Comparison of ENCODE assay signal across 9 mouse cellular contexts in genomic region chr10:60778542-60778941, GRCm38 (mm10). TPM values are rescaled to one million over a fixed set of nuclear protein-coding genes. Genes with fewer than 3 reads are reported as not detected.
DNase-seq lines count a peak whose midpoint lies in the region; ATAC-seq and TF ChIP-seq lines count a peak whose summit lies in the region.
"Had no signal": no experiment of that assay in that cellular context is flagged by ENCODE, and none has a peak within 500 bp of the region (broad histone marks: within the 10 kb centered on the region; RNA-seq: fewer than 3 reads in every experiment).

No protein-coding gene starts in this region.

- H3K4me2 ChIP-seq in intestine, embryonic 16.5 days (ENCODE audit: low read depth, low read length) = no peak overlapping the region
- H3K4me2 ChIP-seq in lung, postnatal 0 days (replicated peaks; ENCODE audit: low read depth, low read length) = no peak overlapping the region
- H3K4me2 ChIP-seq: embryonic facial prominence, embryonic 12.5 days had no signal

- H3K4me3 ChIP-seq in layer of hippocampus, adult 2 months = no peak overlapping the region
- H3K4me3 ChIP-seq in intestine, embryonic 16.5 days (ENCODE audit: low read length) = no peak overlapping the region
- no peak overlapping the region for H3K4me3 ChIP-seq in lung, postnatal 0 days (ENCODE audit: low read depth, low read length)
- H3K4me3 ChIP-seq: embryonic facial prominence, embryonic 12.5 days had no signal

- no peaks in the 10 kb centered on the region for H3K9me3 ChIP-seq in intestine, embryonic 16.5 days (ENCODE audit: control insufficient read depth, low read length)
- no peaks in the 10 kb centered on the region for H3K9me3 ChIP-seq in lung, postnatal 0 days (ENCODE audit: low read length)
- H3K9me3 ChIP-seq: embryonic facial prominence, embryonic 12.5 days had no signal

- ATAC-seq in intestine, embryonic 16.5 days = 0 out of 2 replicates have a peak, but pooled peaks have one; percentile 18
- no peak; the same call in 1 of the 2 replicates for ATAC-seq in lung, postnatal 0 days

- intact Hi-C loops in gastrocnemius, postnatal 36 days (cut with DNase I) = loop anchor here (2.0 kb wide), 2 partner anchors 274 to 290 kb away; no protein-coding TSS in a partner anchor

- no peaks in the 10 kb centered on the region; the same call in 1 of the 2 replicates for H3K4me1 ChIP-seq in intestine, embryonic 16.5 days (ENCODE audit: control insufficient read depth, insufficient read depth, low read length)
- no peaks in the 10 kb centered on the region for H3K4me1 ChIP-seq in lung, postnatal 0 days (ENCODE audit: insufficient read depth, low read depth, low read length)

- no peak overlapping the region for H3K27ac ChIP-seq in layer of hippocampus, adult 2 months
- H3K27ac ChIP-seq in intestine, embryonic 16.5 days (ENCODE audit: low read length) = no peak overlapping the region
- no peak overlapping the region for H3K27ac ChIP-seq in lung, postnatal 0 days (ENCODE audit: low read length)
- H3K27ac ChIP-seq: embryonic facial prominence, embryonic 12.5 days had no signal

- no peak for TF ChIP-seq EP300 in lung, postnatal 0 days (IDR thresholded peaks at IDR 0.05)

- 68% methylated on average over 12 of the region's 12 CpGs for WGBS in intestine, embryonic 16.5 days
- WGBS in lung, postnatal 0 days = 63% methylated on average over 12 of the region's 12 CpGs

- no peak overlapping the region for H3K9ac ChIP-seq in intestine, embryonic 16.5 days (ENCODE audit: low read depth, low read length)
- H3K9ac ChIP-seq in lung, postnatal 0 days (replicated peaks; ENCODE audit: low read depth) = no peak overlapping the region
- H3K9ac ChIP-seq: embryonic facial prominence, embryonic 12.5 days had no signal

- DNase-seq in layer of hippocampus, adult 2 months (ENCODE audit: low spot score in 2 of 2) = peak in 1 of 2 experiments; percentile 62
- DNase-seq in layer of hippocampus, adult 9-11 months = no peak
- DNase-seq in R1 (ENCODE audit: low read depth, low spot score) = peak; percentile 73
- DNase-seq in embryo, embryonic 9.5 days (ENCODE audit: extremely low spot score) = peak; percentile 44
- peak; percentile 27 for DNase-seq in lung, postnatal 0 days (ENCODE audit: low spot score)
- peak; percentile 80 for DNase-seq in right cerebral cortex, postnatal 4 days
- no peak for DNase-seq in gastrocnemius, postnatal 36 days

- TF ChIP-seq CTCF in layer of hippocampus, adult 2 months (conservative IDR thresholded peaks at IDR 0.05) = peak; percentile 87
- TF ChIP-seq CTCF in lung, postnatal 0 days (IDR thresholded peaks at IDR 0.05) = peak; percentile 70

- no peaks in the 10 kb centered on the region for H3K27me3 ChIP-seq in intestine, embryonic 16.5 days (replicated peaks; ENCODE audit: control insufficient read depth, insufficient read depth, low read length)
- H3K27me3 ChIP-seq in lung, postnatal 0 days (replicated peaks; ENCODE audit: insufficient read depth, low read length) = no peaks in the 10 kb centered on the region

- H3K36me3 ChIP-seq in intestine, embryonic 16.5 days (ENCODE audit: control insufficient read depth, insufficient read depth, low read length) = no peaks in the 10 kb centered on the region
- H3K36me3 ChIP-seq in lung, postnatal 0 days (ENCODE audit: insufficient read depth, low read length) = no peaks in the 10 kb centered on the region

RNA-seq across cellular contexts. Expression of gene Slc29a3, which starts 25.9 kb away (rescaled TPM):
- 10 to 100 TPM; 14.6 to 18.3 TPM for total RNA-seq in layer of hippocampus, adult 2 months (2021)
- 7.6 and 8.2 TPM in 2 replicates for polyA plus RNA-seq in intestine, embryonic 16.5 days (2015; fragmentation: Nextera tagmentation; extraction: Ambion mirVana)
- 9.3 and 9.8 TPM in 2 replicates for polyA plus RNA-seq in lung, postnatal 0 days (2015; fragmentation: Nextera tagmentation; extraction: Ambion mirVana)
- 1 to 10 TPM; 2.6 to 2.7 TPM for total RNA-seq in gastrocnemius, postnatal 36 days (2021)

RNA-seq across cellular contexts. Expression of gene Unc5b, which starts 52.8 kb away (rescaled TPM):
- 10 to 100 TPM; 10.7 to 11.2 TPM for total RNA-seq in layer of hippocampus, adult 2 months (2021)
- 4.3 and 4.6 TPM in 2 replicates for polyA plus RNA-seq in intestine, embryonic 16.5 days (2015; fragmentation: Nextera tagmentation; extraction: Ambion mirVana)
- polyA plus RNA-seq in lung, postnatal 0 days (2015; fragmentation: Nextera tagmentation; extraction: Ambion mirVana) = 3.8 and 4.3 TPM in 2 replicates
- total RNA-seq in gastrocnemius, postnatal 36 days (2021) = 1 to 10 TPM; 2.2 TPM

Comparison
In these comparisons a context has a peak if more than half of its experiments do, and no peak if none do; other contexts are left out.
1. DNase-seq: peak in R1 (single experiment), embryo, embryonic 9.5 days (single experiment), lung, postnatal 0 days (single experiment) and right cerebral cortex, postnatal 4 days (single experiment); none in layer of hippocampus, adult 9-11 months (single experiment) and gastrocnemius, postnatal 36 days (0 of 2).
2. RNA of gene Slc29a3, which starts 25.9 kb away (total RNA-seq): 14.6 to 18.3 TPM in layer of hippocampus, adult 2 months; 2.6 to 2.7 TPM in gastrocnemius, postnatal 36 days; every median in the first group is over 4 times any median in the second.